Mouse (Mus musculus): ENCODE data around the gene B3galt4. TPM values are rescaled to one million over a fixed set of nuclear protein-coding genes. Genes with fewer than 3 reads are reported as not detected.
"Not testable (repeated sequence)": the region's sequence is repeated elsewhere in the genome, so short reads cannot be mapped to it uniquely, and the experiment has no call there.

Gene B3galt4
- 2.8 and 5.9 TPM in 2 replicates for polyA plus RNA-seq (2014; fragmentation: Nextera tagmentation; extraction: Ambion mirVana)

- Histone ChIP-seq H3K4me1 (ENCODE audit: control insufficient read depth, insufficient read depth, low read length) (peaks cover 39% of the 10 kb centered on the region), H3K4me3 (ENCODE audit: low read depth, low read length) (peak within 1 kb of the TSS; percentile 53), H3K4me2 (peak within 1 kb of the TSS; percentile 96), H3K9ac (ENCODE audit: low read depth, low read length) (peak within 1 kb of the TSS; percentile 77), H3K27me3 (ENCODE audit: control insufficient read depth, insufficient read depth, low read length) (no peaks in the 10 kb centered on the region), H3K36me3 (ENCODE audit: control insufficient read depth, insufficient read depth, low read length) (peaks cover 20% of the 10 kb centered on the region), H3K27ac (ENCODE audit: low read depth, low read length) (peak within 1 kb of the TSS; percentile 88), H3K9me3 (replicated peaks; ENCODE audit: control insufficient read depth, low read length) (no peaks in the 10 kb centered on the region)
- WGBS (ENCODE audit: insufficient replicate concordance), result under 1% methylated on average over 45 of the region's 45 CpGs
- peak; percentile 69 for ATAC-seq (replicated peaks; ENCODE audit: insufficient number of reproducible peaks, low FRiP score, low TSS enrichment)
Observed at GRCm38 (mm10) chr17:33951021-33951946, at the start of gene B3galt4. B3galt4 (minus strand) TSS chr17:33951488.

GRCm38 (mm10) chr17:34000796-34001195 is 49.5 kb upstream of the B3galt4 start:
- H3K9ac ChIP-seq (ENCODE audit: low read depth, low read length); H3K27ac ChIP-seq (ENCODE audit: low read depth, low read length); H3K9me3 ChIP-seq (replicated peaks; ENCODE audit: control insufficient read depth, low read length); H3K36me3 ChIP-seq (ENCODE audit: control insufficient read depth, insufficient read depth, low read length); H3K4me1 ChIP-seq (ENCODE audit: control insufficient read depth, insufficient read depth, low read length); ATAC-seq (replicated peaks; ENCODE audit: insufficient number of reproducible peaks, low FRiP score, low TSS enrichment); H3K4me2 ChIP-seq; H3K4me3 ChIP-seq (ENCODE audit: low read depth, low read length): not testable (repeated sequence)
- 55% methylated on average over 2 of the region's 2 CpGs for WGBS (ENCODE audit: insufficient replicate concordance)
- H3K27me3 ChIP-seq (ENCODE audit: control insufficient read depth, insufficient read depth, low read length), result peaks cover 35% of the 10 kb centered on the region

GRCm38 (mm10) chr17:34000150-34000537 is 48.9 kb upstream of the B3galt4 start, which contains the start of gene H2-K1:
H2-K1 (minus strand) TSS chr17:34000347.
- H3K4me3 ChIP-seq (ENCODE audit: low read depth, low read length), result peak within 1 kb of the TSS; percentile 63
- peak within 1 kb of the TSS; percentile 99 for H3K4me2 ChIP-seq
- ATAC-seq (replicated peaks; ENCODE audit: insufficient number of reproducible peaks, low FRiP score, low TSS enrichment), result peak; percentile 57
- peak within 1 kb of the TSS; percentile 60; the same call in 1 of the 2 replicates for H3K9ac ChIP-seq (ENCODE audit: low read depth, low read length)
- H3K36me3 ChIP-seq (ENCODE audit: control insufficient read depth, insufficient read depth, low read length), result no peaks in the 10 kb centered on the region
- H3K27ac ChIP-seq (ENCODE audit: low read depth, low read length), result no peak within 1 kb of the TSS
- no peaks in the 10 kb centered on the region for H3K9me3 ChIP-seq (replicated peaks; ENCODE audit: control insufficient read depth, low read length)
- under 1% methylated on average over 30 of the region's 30 CpGs for WGBS (ENCODE audit: insufficient replicate concordance)
- no peaks in the 10 kb centered on the region; the same call in 1 of the 2 replicates for H3K4me1 ChIP-seq (ENCODE audit: control insufficient read depth, insufficient read depth, low read length)
- peaks cover 37% of the 10 kb centered on the region for H3K27me3 ChIP-seq (ENCODE audit: control insufficient read depth, insufficient read depth, low read length)

GRCm38 (mm10) chr17:33999341-34000149 is 48.3 kb upstream of the B3galt4 start:
- H3K27ac ChIP-seq (ENCODE audit: low read depth, low read length), result no peak overlapping the region
- ATAC-seq (replicated peaks; ENCODE audit: insufficient number of reproducible peaks, low FRiP score, low TSS enrichment), result 0 out of 2 replicates have a peak, but pooled peaks have one; percentile 14
- H3K27me3 ChIP-seq (ENCODE audit: control insufficient read depth, insufficient read depth, low read length), result peaks cover 37% of the 10 kb centered on the region
- H3K36me3 ChIP-seq (ENCODE audit: control insufficient read depth, insufficient read depth, low read length), result no peaks in the 10 kb centered on the region
- peak overlapping the region; percentile 99 for H3K4me2 ChIP-seq
- H3K4me1 ChIP-seq (ENCODE audit: control insufficient read depth, insufficient read depth, low read length), result no peaks in the 10 kb centered on the region; the same call in 1 of the 2 replicates
- peak overlapping the region; percentile 63 for H3K4me3 ChIP-seq (ENCODE audit: low read depth, low read length)
- WGBS (ENCODE audit: insufficient replicate concordance), result 2% methylated on average over 86 of the region's 87 CpGs
- H3K9me3 ChIP-seq (replicated peaks; ENCODE audit: control insufficient read depth, low read length), result no peaks in the 10 kb centered on the region
- H3K9ac ChIP-seq (ENCODE audit: low read depth, low read length), result peak overlapping the region; percentile 60; the same call in 1 of the 2 replicates

GRCm38 (mm10) chr17:33998697-33999096 is 47.4 kb upstream of the B3galt4 start:
- not testable (repeated sequence) for H3K9ac ChIP-seq (ENCODE audit: low read depth, low read length); ATAC-seq (replicated peaks; ENCODE audit: insufficient number of reproducible peaks, low FRiP score, low TSS enrichment); H3K9me3 ChIP-seq (replicated peaks; ENCODE audit: control insufficient read depth, low read length); H3K4me2 ChIP-seq; H3K4me1 ChIP-seq (ENCODE audit: control insufficient read depth, insufficient read depth, low read length); H3K36me3 ChIP-seq (ENCODE audit: control insufficient read depth, insufficient read depth, low read length); H3K4me3 ChIP-seq (ENCODE audit: low read depth, low read length); H3K27ac ChIP-seq (ENCODE audit: low read depth, low read length)
- peaks cover 37% of the 10 kb centered on the region for H3K27me3 ChIP-seq (ENCODE audit: control insufficient read depth, insufficient read depth, low read length)
- WGBS (ENCODE audit: insufficient replicate concordance), result 47% methylated on average over 5 of the region's 5 CpGs

- not testable (repeated sequence) for ATAC-seq (replicated peaks; ENCODE audit: insufficient number of reproducible peaks, low FRiP score, low TSS enrichment); H3K4me1 ChIP-seq (ENCODE audit: control insufficient read depth, insufficient read depth, low read length); H3K9ac ChIP-seq (ENCODE audit: low read depth, low read length); H3K36me3 ChIP-seq (ENCODE audit: control insufficient read depth, insufficient read depth, low read length); H3K27ac ChIP-seq (ENCODE audit: low read depth, low read length); H3K4me2 ChIP-seq; H3K4me3 ChIP-seq (ENCODE audit: low read depth, low read length); H3K9me3 ChIP-seq (replicated peaks; ENCODE audit: control insufficient read depth, low read length)
- H3K27me3 ChIP-seq (ENCODE audit: control insufficient read depth, insufficient read depth, low read length), result peaks cover 34% of the 10 kb centered on the region
- WGBS (ENCODE audit: insufficient replicate concordance), result 86% methylated on average over 2 of the region's 2 CpGs
Observed at GRCm38 (mm10) chr17:33997025-33997424, 45.7 kb upstream of the B3galt4 start.

- Histone ChIP-seq H3K9ac (ENCODE audit: low read depth, low read length) (no peak overlapping the region), H3K27me3 (ENCODE audit: control insufficient read depth, insufficient read depth, low read length) (peaks cover 24% of the 10 kb centered on the region), H3K4me2 (no peak overlapping the region), H3K36me3 (ENCODE audit: control insufficient read depth, insufficient read depth, low read length) (no peaks in the 10 kb centered on the region), H3K4me3 (ENCODE audit: low read depth, low read length) (no peak overlapping the region), H3K27ac (ENCODE audit: low read depth, low read length) (no peak overlapping the region), H3K9me3 (replicated peaks; ENCODE audit: control insufficient read depth, low read length) (no peaks in the 10 kb centered on the region), H3K4me1 (ENCODE audit: control insufficient read depth, insufficient read depth, low read length) (no peaks in the 10 kb centered on the region; the same call in 1 of the 2 replicates)
- ATAC-seq (replicated peaks; ENCODE audit: insufficient number of reproducible peaks, low FRiP score, low TSS enrichment), result no peak
- WGBS (ENCODE audit: insufficient replicate concordance), result 36% methylated on average over 3 of the region's 3 CpGs
Observed at GRCm38 (mm10) chr17:33995651-33996050, 44.4 kb upstream of the B3galt4 start.

GRCm38 (mm10) chr17:33994959-33995358 is 43.7 kb upstream of the B3galt4 start:
- 82% methylated on average over 8 of the region's 8 CpGs for WGBS (ENCODE audit: insufficient replicate concordance)
- H3K9me3 ChIP-seq (replicated peaks; ENCODE audit: control insufficient read depth, low read length), result no peaks in the 10 kb centered on the region
- no peak overlapping the region for H3K4me2 ChIP-seq
- H3K4me3 ChIP-seq (ENCODE audit: low read depth, low read length), result no peak overlapping the region
- H3K4me1 ChIP-seq (ENCODE audit: control insufficient read depth, insufficient read depth, low read length), result no peaks in the 10 kb centered on the region; the same call in 1 of the 2 replicates
- H3K36me3 ChIP-seq (ENCODE audit: control insufficient read depth, insufficient read depth, low read length), result no peaks in the 10 kb centered on the region
- no peak overlapping the region for H3K27ac ChIP-seq (ENCODE audit: low read depth, low read length)
- no peak overlapping the region for H3K9ac ChIP-seq (ENCODE audit: low read depth, low read length)
- ATAC-seq (replicated peaks; ENCODE audit: insufficient number of reproducible peaks, low FRiP score, low TSS enrichment), result no peak
- peaks cover 17% of the 10 kb centered on the region for H3K27me3 ChIP-seq (ENCODE audit: control insufficient read depth, insufficient read depth, low read length)

Data from heart, embryonic 11.5 days (tissue).